Mouse (Mus musculus) hindbrain, embryonic 12.5 days (tissue): ENCODE measurements around the gene Pth1r. TPM values are rescaled to one million over a fixed set of nuclear protein-coding genes. Genes with fewer than 3 reads are reported as not detected.
A peak's percentile ranks its signal among the peaks of the same experiment; 100 is the strongest.

ENCODE experiments used
- ATAC-seq: fragments of 200-750 bp; cut with Nextera tagmentation; 2 replicates; pipeline ENCODE4 v1.8.0; 2017; ENCODE audit warnings: moderate TSS enrichment; ENCODE audit not compliant: low FRiP score
- H3K27ac ChIP-seq: fragments of 300-500 bp; sonication (generic); 2 replicates; pipeline ENCODE4 v1.5.1; 2016; ENCODE audit warnings: mild to moderate bottlenecking
- H3K27me3 ChIP-seq: fragments of 300-500 bp; sonication (generic); 2 replicates; pipeline ENCODE4 v1.6.1; 2016; ENCODE audit warnings: mild to moderate bottlenecking
- H3K36me3 ChIP-seq: fragments of 300-500 bp; sonication (generic); 2 replicates; pipeline ENCODE4 v1.6.1; 2016; ENCODE audit warnings: mild to moderate bottlenecking
- H3K4me1 ChIP-seq: fragments of 300-500 bp; sonication (generic); 2 replicates; pipeline ENCODE4 v1.6.1; 2016
- H3K4me2 ChIP-seq: fragments of 300-500 bp; sonication (generic); replicated peaks from 2 replicates; pipeline ENCODE4 v1.6.1; 2016; ENCODE audit warnings: mild to moderate bottlenecking
- H3K4me3 ChIP-seq: fragments of 300-500 bp; sonication (generic); 2 replicates; pipeline ENCODE4 v1.5.1; 2016; ENCODE audit warnings: mild to moderate bottlenecking
- H3K9ac ChIP-seq: fragments of 300-500 bp; sonication (generic); 2 replicates; pipeline ENCODE4 v1.6.1; 2016; ENCODE audit warnings: mild to moderate bottlenecking, moderate library complexity
- H3K9me3 ChIP-seq: fragments of 300-500 bp; sonication (generic); replicated peaks from 2 replicates; pipeline ENCODE4 v1.6.1; 2016; ENCODE audit warnings: mild to moderate bottlenecking
- WGBS: fragments of 180-500 bp; shearing (Covaris S2); methylation state at CpG from one replicate; pipeline ENCODE4 v1.1.7; 2016; 5-methylcytosine and 5-hydroxymethylcytosine counted together
- polyA plus RNA-seq: library from polyadenylated mRNA; unstranded; fragments of >200 nt; fragmentation: Nextera tagmentation; extraction: Ambion mirVana; gene quantifications from 2 replicates; pipeline ENCODE4 v1.2.1, GENCODE M21; 2016

Pth1r gene
- polyA plus RNA-seq, 1 experiment from 2014 or later = 44.3 TPM

- Histone ChIP-seq H3K9ac (no peak overlapping the region), H3K36me3 (no peaks in the 10 kb centered on the region), H3K4me2 (no peak overlapping the region), H3K4me1 (peaks cover 28% of the 10 kb centered on the region), H3K9me3 (no peaks in the 10 kb centered on the region), H3K4me3 (no peak overlapping the region), H3K27ac (no peak overlapping the region), H3K27me3 (peaks cover 42% of the 10 kb centered on the region)
- 15% methylated on average over 5 of the region's 5 CpGs for WGBS
- ATAC-seq = no peak
Measured at GRCm38 (mm10) chr9:110745752-110746151, 1.2 kb downstream of the Pth1r start.

- Histone ChIP-seq H3K4me3 (peak overlapping the region; percentile 73), H3K4me1 (peaks cover 30% of the 10 kb centered on the region), H3K27me3 (peaks cover 40% of the 10 kb centered on the region), H3K4me2 (peak overlapping the region; percentile 90), H3K36me3 (no peaks in the 10 kb centered on the region), H3K9ac (peak overlapping the region; percentile 78), H3K27ac (peak overlapping the region; percentile 65; the same call in 1 of the 2 replicates), H3K9me3 (no peaks in the 10 kb centered on the region)
- ATAC-seq = peak; percentile 59
- WGBS = 3% methylated on average over 43 of the region's 63 CpGs
Measured at GRCm38 (mm10) chr9:110743456-110744323, 3.3 kb downstream of the Pth1r start.

GRCm38 (mm10) chr9:110742951-110743455, 3.9 kb downstream of the Pth1r start:
- peaks cover 30% of the 10 kb centered on the region for H3K4me1 ChIP-seq
- peak overlapping the region; percentile 73 for H3K4me3 ChIP-seq
- peaks cover 40% of the 10 kb centered on the region for H3K27me3 ChIP-seq
- H3K9ac ChIP-seq = peak overlapping the region; percentile 78
- peak overlapping the region; percentile 90 for H3K4me2 ChIP-seq
- H3K27ac ChIP-seq = peak overlapping the region; percentile 65
- ATAC-seq = peak; percentile 30
- under 1% methylated on average over 44 of the region's 49 CpGs for WGBS
- H3K9me3 ChIP-seq = no peaks in the 10 kb centered on the region
- no peaks in the 10 kb centered on the region for H3K36me3 ChIP-seq

GRCm38 (mm10) chr9:110742295-110742950, 4.5 kb downstream of the Pth1r start:
- peaks cover 32% of the 10 kb centered on the region for H3K4me1 ChIP-seq
- H3K4me2 ChIP-seq = peak overlapping the region; percentile 90
- H3K36me3 ChIP-seq = no peaks in the 10 kb centered on the region
- H3K27ac ChIP-seq = peak overlapping the region; percentile 65
- peak overlapping the region; percentile 78 for H3K9ac ChIP-seq
- 0% methylated on average over 29 of the region's 71 CpGs for WGBS
- H3K4me3 ChIP-seq = peak overlapping the region; percentile 73
- H3K9me3 ChIP-seq = no peaks in the 10 kb centered on the region
- ATAC-seq = peak; percentile 64
- H3K27me3 ChIP-seq = peaks cover 40% of the 10 kb centered on the region

- WGBS = 2% methylated on average over 17 of the region's 17 CpGs
- no peak for ATAC-seq
- Histone ChIP-seq H3K36me3 (no peaks in the 10 kb centered on the region), H3K27me3 (peaks cover 40% of the 10 kb centered on the region), H3K4me1 (peaks cover 36% of the 10 kb centered on the region), H3K27ac (peak within 1 kb of the TSS; percentile 65), H3K9me3 (no peaks in the 10 kb centered on the region), H3K9ac (peak within 1 kb of the TSS; percentile 78), H3K4me3 (peak within 1 kb of the TSS; percentile 73), H3K4me2 (peak within 1 kb of the TSS; percentile 90)
Measured at GRCm38 (mm10) chr9:110741711-110742294, 5.1 kb downstream of the Pth1r start, which contains the start of gene Myl3. Gene Myl3 (plus strand): TSS chr9:110741861.

GRCm38 (mm10) chr9:110739961-110740360, 7.0 kb downstream of the Pth1r start:
- H3K27me3 ChIP-seq = peaks cover 30% of the 10 kb centered on the region
- no peak overlapping the region for H3K4me3 ChIP-seq
- H3K9me3 ChIP-seq = no peaks in the 10 kb centered on the region
- 89% methylated on average over 7 of the region's 7 CpGs for WGBS
- H3K4me2 ChIP-seq = no peak overlapping the region
- no peak for ATAC-seq
- H3K36me3 ChIP-seq = no peaks in the 10 kb centered on the region
- no peak overlapping the region for H3K27ac ChIP-seq
- peaks cover 45% of the 10 kb centered on the region for H3K4me1 ChIP-seq
- H3K9ac ChIP-seq = no peak overlapping the region

- peaks cover 32% of the 10 kb centered on the region for H3K27me3 ChIP-seq
- no peak overlapping the region for H3K9ac ChIP-seq
- ATAC-seq = no peak
- H3K9me3 ChIP-seq = no peaks in the 10 kb centered on the region
- WGBS = 17% methylated on average over 1 of the region's 1 CpGs
- H3K27ac ChIP-seq = no peak overlapping the region
- H3K36me3 ChIP-seq = no peaks in the 10 kb centered on the region
- H3K4me1 ChIP-seq = peaks cover 48% of the 10 kb centered on the region
- H3K4me3 ChIP-seq = no peak overlapping the region
- H3K4me2 ChIP-seq = no peak overlapping the region
Measured at GRCm38 (mm10) chr9:110738054-110738453, 8.9 kb downstream of the Pth1r start.

GRCm38 (mm10) chr9:110736362-110736761, 10.6 kb downstream of the Pth1r start:
- Histone ChIP-seq H3K4me3 (no peak overlapping the region), H3K4me1 (peaks cover 50% of the 10 kb centered on the region), H3K4me2 (no peak overlapping the region), H3K9me3 (no peaks in the 10 kb centered on the region), H3K9ac (peak overlapping the region; percentile 43; the same call in 1 of the 2 replicates), H3K36me3 (no peaks in the 10 kb centered on the region), H3K27ac (no peak overlapping the region), H3K27me3 (peaks cover 29% of the 10 kb centered on the region)
- ATAC-seq = no peak
- WGBS = 31% methylated on average over 9 of the region's 9 CpGs

GRCm38 (mm10) chr9:110734154-110734553, 12.8 kb downstream of the Pth1r start:
- H3K27ac ChIP-seq = no peak overlapping the region
- H3K4me3 ChIP-seq = no peak overlapping the region
- no peak overlapping the region for H3K9ac ChIP-seq
- H3K9me3 ChIP-seq = no peaks in the 10 kb centered on the region
- H3K4me2 ChIP-seq = no peak overlapping the region
- H3K36me3 ChIP-seq = peaks cover 2% of the 10 kb centered on the region; the same call in 1 of the 2 replicates
- peaks cover 42% of the 10 kb centered on the region for H3K4me1 ChIP-seq
- WGBS = 78% methylated on average over 7 of the region's 7 CpGs
- peaks cover 32% of the 10 kb centered on the region for H3K27me3 ChIP-seq
- no peak for ATAC-seq

- peaks cover 4% of the 10 kb centered on the region; the same call in 1 of the 2 replicates for H3K36me3 ChIP-seq
- peak overlapping the region; percentile 30 for H3K4me3 ChIP-seq
- peak overlapping the region; percentile 57 for H3K4me2 ChIP-seq
- H3K4me1 ChIP-seq = peaks cover 44% of the 10 kb centered on the region
- peak overlapping the region; percentile 49; the same call in 1 of the 2 replicates for H3K9ac ChIP-seq
- H3K27me3 ChIP-seq = peaks cover 41% of the 10 kb centered on the region
- no peak overlapping the region for H3K27ac ChIP-seq
- peak; percentile 42; the same call in 1 of the 2 replicates for ATAC-seq
- WGBS = 12% methylated on average over 8 of the region's 8 CpGs
- H3K9me3 ChIP-seq = no peaks in the 10 kb centered on the region
Measured at GRCm38 (mm10) chr9:110733102-110733501, 13.8 kb downstream of the Pth1r start.

GRCm38 (mm10) chr9:110732623-110733022, 14.3 kb downstream of the Pth1r start:
- Histone ChIP-seq H3K4me2 (peak overlapping the region; percentile 57), H3K27me3 (peaks cover 46% of the 10 kb centered on the region), H3K9ac (peak overlapping the region; percentile 49), H3K27ac (no peak overlapping the region; the same call in 1 of the 2 replicates), H3K4me3 (peak overlapping the region; percentile 30), H3K9me3 (no peaks in the 10 kb centered on the region), H3K36me3 (peaks cover 4% of the 10 kb centered on the region; the same call in 1 of the 2 replicates), H3K4me1 (peaks cover 44% of the 10 kb centered on the region)
- ATAC-seq = peak; percentile 82
- WGBS = under 1% methylated on average over 26 of the region's 26 CpGs

GRCm38 (mm10) chr9:110731859-110732258, 15.1 kb downstream of the Pth1r start:
- no peak for ATAC-seq
- Histone ChIP-seq H3K4me2 (no peak overlapping the region), H3K4me1 (peaks cover 45% of the 10 kb centered on the region), H3K27me3 (peaks cover 53% of the 10 kb centered on the region), H3K9ac (0 out of 2 replicates have a peak overlapping the region, but pooled peaks have one; percentile 49), H3K27ac (no peak overlapping the region), H3K9me3 (no peaks in the 10 kb centered on the region), H3K4me3 (no peak overlapping the region), H3K36me3 (peaks cover 4% of the 10 kb centered on the region; the same call in 1 of the 2 replicates)
- WGBS = 47% methylated on average over 4 of the region's 4 CpGs
